Mouse (Mus musculus) layer of hippocampus, adult 9-10 months (tissue): ENCODE data around the gene Arhgap31.
A peak's percentile ranks its signal among the peaks of the same experiment; 100 is the strongest.
"Not testable (repeated sequence)": the region's sequence is repeated elsewhere in the genome, so short reads cannot be mapped to it uniquely, and the experiment has no call there.

Experiments used
- DNase-seq: peaks from one replicate; pipeline ENCODE4 v3.0.0; 2022; ENCODE audit warnings: low spot score

The Arhgap31 gene

DNA sequence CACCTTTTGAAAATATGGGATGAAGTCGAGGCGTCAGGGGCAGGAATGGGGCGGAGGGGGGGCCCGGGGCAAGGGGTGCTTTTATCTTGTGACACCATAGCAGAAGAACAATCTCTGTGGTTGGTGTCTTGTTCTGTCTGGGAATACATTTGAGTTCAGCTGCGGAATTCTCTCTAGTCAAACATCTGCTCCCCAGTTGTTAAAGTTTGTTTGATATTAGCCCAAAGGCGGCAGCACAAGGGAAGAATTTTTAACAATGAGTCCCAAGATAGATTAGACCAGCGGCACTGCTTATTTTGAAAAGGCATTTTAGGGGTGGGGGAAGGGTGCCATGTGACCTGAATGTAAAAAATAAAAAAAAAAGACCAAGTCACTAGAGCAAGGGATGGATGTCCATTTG, 30.0 kb downstream of the Arhgap31 start:
- no peak for DNase-seq

DNA sequence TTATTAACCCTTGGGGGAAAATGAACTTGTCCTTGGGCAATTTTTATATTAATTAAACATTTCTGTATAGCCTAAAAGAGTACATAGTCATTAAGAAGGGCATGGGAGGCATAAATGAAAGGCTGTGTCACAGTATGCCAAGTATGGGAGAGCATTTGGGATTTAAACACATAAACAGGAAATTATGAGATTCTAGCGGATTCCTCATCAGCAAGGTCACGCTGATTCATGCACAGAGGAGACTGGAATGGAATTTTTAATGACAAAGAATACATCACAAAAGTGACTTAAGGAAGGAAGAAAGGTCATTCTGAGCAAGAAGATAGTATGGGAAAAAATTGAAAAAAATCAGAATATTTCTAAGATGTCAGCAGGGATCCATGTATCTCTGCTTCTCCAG, 31.8 kb downstream of the Arhgap31 start:
- no peak for DNase-seq

DNA sequence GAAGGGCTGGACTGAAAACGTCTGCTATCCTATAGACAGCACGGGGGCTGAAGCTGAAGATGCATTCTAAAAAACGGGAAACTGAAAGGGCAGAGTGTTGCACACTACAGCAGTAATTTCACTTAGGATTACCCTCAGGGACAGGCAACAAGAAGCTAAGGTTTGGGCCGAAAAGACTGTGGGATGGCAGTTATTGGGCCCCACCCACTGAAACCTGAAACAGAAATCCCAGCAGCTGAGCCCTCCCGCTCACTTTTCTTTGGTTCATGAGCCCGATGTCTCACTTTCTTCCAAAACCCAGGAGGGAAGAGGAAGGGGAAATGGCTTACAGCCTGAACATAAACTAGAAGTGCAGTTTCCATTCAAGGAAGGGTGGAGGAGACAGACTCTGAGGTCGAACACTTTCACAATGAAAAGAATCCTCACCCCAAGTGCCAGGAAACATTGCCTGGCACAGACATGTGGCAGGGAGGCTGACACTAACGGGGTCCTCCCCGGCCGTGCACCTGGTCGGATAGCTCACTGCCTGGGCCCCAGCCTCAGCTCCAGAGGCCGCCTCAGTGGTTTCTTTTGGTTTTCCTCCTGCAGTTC, 33.5 kb downstream of the Arhgap31 start:
- DNase-seq: no peak

DNA sequence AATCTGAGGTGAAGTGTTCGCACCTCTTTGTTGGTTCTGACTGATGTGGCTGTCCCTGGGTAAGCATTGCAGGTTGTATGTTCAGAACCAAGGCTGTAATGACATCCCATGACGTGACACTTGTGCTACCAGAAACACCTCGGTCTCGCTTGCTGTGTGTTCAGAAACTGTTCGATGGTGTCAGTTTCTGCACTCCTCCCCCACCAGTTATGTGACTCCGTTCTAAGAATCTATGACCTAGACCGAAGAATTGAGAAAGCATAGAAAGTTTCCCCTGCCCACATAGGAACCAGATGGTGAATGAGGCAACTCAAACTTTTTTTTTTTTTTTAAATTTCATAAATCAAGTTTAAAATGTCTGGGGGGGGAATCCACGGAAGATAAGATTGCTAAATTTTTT, 34.2 kb downstream of the Arhgap31 start:
- no peak for DNase-seq

DNA sequence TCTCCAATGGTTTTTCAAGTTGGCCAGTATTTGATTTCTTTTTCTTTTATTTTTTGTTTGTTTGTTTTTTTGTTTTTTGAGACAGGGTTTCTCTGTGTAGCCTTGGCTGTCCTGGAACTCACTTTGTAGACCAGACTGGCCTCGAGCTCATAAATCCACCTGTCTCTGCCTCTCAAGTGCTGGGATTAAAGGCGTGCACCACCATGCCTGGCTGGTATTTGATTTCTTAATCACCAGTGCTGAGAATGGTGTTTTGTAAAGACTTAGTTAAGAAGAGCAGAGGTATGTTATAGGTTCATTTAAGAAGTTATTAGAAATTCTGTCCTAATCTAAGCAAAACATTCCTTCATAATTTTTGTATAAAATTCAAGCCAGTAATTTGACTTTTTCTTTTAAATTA, 35.1 kb downstream of the Arhgap31 start:
- DNase-seq: not testable (repeated sequence)

DNA sequence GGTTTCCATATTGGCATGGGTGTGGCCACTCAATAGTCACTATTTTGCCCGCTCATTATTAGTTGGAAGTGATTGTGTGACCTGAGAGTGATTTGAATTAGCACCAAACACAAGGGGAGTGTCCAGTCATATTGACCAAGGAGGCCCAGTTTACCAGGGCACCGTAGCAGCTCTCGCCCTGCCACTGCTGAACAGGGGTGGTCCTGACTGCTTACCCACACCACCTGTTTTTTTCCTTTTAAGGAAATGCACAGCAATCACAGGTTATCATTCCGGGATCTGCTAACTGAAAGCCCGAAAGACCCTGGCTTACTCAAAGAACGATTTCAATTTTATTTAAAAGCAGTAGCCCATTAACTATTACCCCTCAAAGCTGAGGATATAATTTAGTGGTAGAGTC, 35.9 kb downstream of the Arhgap31 start:
- DNase-seq: no peak

DNA sequence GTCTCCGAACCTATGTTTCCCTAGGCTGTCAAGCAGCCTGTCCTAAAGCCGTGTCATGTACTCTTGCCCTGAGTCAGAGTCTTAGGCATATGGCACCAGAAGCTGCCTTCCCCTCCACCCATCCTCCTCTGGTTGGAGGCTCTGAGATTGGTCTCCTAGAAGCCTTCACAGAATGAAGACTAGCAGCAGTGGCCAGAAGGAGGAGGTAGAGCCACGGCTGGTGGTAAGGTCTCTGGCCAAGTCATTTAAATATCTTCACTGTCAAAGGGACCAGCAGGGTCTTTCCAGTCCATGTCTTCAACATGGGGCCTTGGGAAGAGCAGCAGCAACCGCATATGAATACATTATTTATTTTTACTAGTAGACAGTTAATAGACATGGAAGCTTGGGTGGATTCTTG, 36.4 kb downstream of the Arhgap31 start:
- no peak for DNase-seq

DNA sequence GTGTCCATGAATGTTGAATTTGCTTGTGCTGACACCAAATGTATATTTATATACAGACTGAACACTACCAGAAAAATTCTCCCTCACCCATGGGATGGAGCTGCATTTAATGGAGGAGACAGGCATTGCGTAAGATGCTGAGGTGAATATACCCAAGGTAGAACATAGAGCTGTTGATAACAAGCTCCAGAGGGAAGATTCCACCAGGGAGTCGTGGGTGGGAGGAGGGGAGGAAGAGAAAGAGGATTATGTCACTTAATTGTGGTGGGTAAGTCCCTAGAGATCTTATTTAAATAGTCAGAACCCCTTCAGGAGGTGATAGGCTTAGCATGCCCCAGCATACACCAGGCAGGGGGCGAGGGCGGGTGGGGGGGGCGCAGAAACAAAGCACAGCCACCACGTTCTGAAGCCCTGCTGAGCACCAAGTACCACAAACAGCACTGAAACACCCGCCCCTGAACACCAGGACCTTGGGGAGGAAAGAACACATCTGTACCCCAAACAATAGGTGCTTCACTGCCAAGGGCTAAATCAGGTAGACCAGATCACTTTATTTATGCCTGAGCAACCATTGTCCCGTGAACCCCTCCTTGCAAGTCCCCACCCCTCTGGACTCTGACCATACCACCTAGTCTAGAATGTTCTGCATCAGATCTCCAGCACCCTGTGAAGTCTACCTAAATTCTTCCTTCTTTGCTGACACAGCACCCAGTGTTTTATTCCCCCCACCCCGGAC, 37.3 kb downstream of the Arhgap31 start:
- DNase-seq: no peak

DNA sequence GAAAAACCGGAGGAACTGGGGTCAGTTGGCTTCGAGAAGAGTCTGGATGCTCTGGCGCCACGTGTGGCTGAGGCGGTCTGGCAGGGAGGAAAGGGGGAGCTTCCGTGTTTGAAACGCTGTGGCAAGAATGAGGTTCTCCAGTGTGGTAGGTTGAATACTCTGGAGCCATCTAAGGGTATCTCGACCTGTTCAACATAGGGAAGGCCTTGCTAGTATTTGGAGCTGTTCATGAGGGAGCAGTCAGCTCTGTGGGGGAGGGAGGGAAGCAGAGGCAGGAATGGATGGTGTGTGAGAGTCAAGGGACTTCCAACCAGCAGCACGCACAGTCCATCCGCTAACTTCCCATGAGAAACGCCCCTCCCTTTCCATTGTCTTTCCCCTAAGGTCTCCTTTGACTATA, 38.2 kb downstream of the Arhgap31 start:
- DNase-seq: no peak

DNA sequence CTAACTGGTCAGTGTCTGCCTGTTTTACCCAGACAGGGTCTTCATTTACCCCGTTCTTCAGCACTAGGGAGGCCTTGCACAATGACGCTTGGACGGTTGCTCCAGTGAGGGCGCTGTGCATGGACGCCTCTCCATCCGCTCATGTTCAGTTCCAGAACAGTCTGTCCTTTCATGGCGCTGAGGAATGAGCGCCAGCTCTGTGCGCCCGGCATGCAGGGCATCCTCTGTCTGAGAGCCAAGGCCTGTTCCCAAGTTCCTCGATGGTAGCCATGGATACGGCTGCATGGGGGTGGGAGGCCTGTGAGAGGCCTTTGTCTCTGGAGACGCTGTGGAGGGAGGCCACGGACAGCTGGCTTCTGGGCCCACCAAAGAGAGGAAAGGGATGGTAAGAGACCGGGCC, 39.6 kb downstream of the Arhgap31 start:
- DNase-seq: peak; percentile 58

DNA sequence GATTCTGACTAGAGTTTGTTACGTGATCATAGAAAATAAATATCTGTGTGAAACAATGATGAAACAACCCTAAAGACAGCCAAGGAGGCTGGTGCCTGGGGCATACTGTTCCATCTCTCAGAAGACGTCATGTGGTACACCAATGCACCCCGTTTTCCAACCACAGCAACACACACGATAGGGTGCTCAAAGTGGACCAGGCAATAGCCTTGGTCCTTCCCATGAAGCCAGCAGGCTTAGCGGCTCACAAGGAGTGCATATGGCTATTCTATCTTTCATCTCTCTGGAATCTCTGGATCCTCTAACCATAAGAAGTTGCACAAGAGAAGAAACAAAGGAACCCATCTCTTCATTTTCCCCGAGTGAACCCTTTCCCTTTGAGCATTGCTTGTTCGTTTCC, 40.1 kb downstream of the Arhgap31 start:
- no peak for DNase-seq

DNA sequence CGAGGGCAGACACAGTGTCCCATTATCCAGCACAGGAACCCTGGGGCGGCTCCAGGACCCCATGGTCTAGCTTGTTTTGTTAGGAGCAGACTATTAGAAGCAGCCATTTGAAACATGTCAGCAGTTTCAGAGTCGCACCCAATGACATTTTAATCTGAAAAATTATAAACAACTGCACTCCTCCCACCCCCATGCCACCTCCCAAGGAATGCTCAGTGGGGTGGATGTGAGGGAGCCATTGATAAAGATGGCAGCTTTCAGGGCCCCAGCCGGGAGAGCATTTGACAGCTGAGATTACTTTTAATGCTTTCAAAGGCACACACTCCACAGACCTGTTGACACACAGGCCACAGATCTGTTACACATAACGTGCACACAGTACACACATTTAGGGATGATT, 40.7 kb downstream of the Arhgap31 start:
- DNase-seq: no peak

DNA sequence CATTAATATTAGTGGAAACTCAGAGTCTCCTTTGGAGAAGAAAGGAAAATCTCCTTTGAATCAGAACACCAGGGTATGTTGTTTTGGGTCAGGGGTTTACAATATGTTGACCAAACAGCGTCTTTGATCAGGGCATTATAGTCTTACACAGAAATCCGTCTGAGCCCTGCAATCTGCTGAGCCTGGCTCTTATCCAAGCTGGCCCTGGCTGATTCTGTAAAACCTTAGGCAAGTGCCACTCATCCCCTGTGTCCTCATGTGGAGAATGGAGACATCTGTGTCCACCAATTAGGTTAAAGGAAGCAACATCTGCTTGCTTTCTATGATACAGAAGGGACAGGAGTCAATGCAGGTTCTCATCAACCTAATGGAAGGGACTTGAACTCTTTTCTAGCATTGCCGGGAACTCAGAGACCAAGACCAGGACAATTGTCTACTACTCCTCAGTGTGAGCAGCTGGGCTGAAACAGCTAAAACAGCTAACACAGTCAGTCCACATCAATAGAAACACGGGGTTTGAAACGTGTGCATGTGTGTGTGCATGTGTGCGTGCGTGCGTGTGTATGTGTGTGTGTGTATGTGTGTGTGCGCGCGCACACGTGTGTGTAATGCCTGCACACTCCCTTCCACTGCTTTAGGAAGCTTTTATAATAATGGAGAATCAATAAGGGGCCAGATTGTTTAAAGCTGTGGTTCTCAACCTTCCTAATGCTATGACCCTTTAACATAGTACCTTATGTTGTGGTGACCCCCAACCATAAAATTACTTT, 42.3 kb downstream of the Arhgap31 start:
- no peak for DNase-seq

DNA sequence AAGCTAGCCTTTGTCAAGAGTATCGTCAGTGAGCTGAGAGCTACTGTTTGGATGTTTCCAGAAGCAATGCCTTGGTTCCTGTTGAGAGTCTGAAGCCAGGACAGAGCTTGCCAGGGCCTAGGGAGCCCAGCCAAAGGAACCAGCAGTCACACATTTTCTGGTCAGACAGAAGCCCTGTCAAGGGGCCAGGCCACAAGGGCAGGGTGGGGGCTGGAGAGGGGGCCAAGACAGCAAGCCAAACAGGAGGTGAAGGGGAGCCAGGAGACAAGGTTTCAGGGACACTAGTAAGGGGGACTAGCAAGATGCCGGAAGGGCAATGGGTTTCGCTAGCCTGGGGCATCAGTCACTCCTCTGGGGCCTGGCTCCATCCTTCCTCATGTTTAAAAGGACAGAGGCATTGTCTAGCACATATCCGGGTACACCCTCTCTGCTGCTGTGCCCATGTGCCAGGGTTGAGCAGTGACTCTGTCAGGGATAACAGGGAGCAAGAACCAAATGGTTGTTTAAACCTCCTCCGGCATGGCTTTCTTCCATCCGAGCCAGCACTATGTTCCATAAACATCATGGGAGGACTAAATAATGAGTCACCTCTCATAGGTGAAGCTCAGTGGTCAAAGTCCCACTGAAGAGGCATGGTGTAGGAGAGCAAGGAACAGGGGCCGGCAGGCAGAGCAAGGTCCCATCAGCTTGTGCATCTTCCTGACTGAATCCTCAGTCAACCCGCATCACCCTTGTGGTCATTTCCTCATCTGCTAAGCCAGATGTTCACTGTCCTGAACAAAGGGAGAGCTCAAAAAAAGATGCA, 44.0 kb downstream of the Arhgap31 start:
- no peak for DNase-seq

DNA sequence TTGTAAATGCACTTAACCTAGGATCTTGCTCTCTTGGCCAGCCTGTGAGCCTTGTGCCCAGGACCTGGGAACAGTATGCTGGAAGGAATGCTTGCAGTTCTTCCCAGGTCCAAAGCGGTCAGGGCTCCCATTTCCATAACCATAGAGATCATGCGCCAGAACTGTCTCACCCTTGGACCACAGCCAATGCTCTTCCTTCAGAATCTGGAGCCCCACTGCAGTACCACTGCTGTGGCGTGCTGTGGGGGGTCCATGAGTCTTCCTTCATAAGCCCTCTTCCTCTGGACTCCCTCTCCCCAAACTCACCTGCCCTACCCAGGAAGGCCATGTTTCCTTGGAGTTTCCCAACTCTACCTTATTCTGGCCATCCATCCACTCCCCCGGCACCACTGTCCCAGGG, 46.6 kb downstream of the Arhgap31 start:
- DNase-seq: no peak

DNA sequence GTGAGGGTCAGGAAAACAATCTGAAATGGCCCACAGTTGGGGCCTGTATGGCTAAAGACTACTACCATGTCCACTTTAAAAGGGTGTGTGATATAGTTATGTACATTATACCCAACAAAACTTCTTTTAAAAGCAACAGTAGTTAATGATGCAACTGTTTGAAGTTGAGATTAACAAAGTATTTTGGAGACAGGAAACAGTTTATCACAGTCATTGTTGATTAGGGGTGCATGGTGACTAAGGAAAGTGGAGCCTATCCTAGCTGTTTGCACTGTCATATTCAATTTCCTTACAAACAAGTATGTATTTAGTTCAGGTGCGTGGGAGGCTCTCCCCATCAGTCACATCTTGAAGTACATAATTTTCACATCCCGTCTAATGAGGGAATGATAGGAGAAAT, 47.1 kb downstream of the Arhgap31 start:
- no peak for DNase-seq

DNA sequence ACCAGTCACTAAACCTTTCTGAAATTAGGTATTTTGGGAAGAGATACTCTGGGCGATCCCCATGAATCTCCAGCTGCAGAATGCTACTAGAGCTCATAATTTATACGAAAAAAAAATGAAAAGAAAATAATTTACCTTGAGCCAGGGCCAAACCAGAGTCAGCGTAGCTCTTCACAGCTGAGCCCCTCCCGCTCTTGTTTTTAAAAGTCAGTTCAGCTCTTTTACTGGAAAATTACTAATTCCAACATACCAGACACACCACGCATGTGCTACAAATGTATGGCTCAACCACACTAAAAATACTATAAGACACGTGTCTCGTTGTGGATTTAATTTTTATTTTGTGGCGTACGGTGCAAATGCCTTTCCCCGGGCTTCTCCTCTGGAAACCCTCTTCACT, 50.5 kb downstream of the Arhgap31 start:
- DNase-seq: no peak

DNA sequence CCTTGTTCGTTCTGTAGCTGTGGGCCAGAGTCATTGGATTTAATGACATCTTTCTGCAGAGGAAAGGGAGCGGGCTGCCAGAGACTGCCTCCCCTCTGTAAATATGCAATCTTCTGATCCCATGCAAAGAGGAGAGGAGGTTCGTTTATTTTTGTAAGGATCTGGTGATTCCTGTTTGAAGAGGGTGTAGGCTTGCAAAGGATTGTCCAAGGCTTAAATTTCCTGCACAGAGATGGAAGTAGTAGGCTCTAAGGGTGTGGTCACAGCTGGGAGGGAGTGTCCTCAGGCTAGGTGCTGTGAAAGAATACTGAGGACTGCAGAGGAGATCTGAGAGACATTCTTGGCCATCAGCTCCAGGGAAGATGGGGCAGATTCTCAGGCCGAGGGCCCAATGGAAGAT, 58.8 kb downstream of the Arhgap31 start:
- no peak for DNase-seq

DNA sequence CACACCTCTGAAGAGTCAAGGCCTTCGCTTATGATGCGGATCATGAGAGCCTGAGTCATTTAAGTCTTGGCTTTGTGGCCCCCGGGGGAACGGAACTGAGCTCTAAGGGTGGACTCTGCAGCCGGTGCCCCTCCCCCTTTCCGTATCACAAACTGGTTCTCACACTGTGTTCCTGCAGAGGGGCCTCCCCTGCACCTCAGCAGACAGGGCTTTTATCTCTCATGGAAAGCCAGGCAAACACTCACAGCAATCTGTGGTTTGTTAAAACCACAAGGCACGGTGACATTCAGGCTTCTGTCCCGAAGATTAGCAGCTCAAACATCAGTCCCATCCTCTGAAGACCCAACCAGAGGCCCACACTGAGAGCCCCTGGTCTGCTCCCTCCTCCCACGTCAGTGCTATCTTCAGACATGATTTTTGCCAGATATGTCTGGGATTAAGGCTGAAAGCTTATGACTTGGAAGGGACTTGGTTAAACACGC, 59.6 kb downstream of the Arhgap31 start:
- DNase-seq: no peak

DNA sequence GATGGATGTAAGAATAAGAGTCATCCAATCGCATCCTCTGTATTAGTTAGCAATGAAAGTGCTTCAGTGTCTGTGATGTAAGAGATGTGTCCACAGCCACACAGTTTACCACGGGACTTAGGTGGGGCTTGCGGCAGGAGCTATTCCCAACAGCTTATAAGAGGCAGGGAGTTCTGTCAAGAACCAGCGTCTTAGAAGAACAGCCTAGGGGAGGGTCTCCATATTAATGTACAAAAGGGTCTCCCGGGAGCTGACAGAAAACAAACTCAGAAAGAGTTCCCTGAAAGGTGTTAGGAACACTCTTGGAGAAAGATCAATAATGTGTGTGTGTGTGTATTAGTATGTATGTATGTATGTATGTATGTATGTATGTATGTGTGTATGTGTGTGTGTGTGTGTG, 60.4 kb downstream of the Arhgap31 start:
- DNase-seq: no peak

DNA sequence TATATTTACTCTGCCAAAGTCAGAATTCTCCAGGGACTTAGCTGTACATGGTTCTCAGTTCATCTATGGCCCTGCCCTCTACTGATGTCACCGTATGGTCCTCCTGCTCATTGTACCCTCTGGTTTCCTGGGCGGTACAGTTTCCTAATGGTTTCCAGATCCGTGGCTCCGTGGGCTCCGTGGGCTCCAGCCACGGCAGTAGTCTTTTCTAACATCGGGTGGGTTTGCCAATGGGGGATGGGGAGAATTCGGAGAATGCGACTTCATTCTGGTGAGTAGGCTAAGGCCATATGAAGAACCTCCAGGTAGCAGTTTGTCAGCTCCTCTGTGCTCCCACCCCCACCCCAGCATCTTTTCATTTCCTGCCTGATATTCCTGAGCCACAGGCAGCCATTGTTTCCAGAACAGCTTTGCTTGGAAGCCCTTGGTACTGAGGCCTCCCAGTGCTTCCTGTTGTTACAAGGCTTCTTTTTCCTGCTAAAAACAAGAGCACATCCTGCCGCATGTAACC, 61.3 kb downstream of the Arhgap31 start:
- no peak for DNase-seq

DNA sequence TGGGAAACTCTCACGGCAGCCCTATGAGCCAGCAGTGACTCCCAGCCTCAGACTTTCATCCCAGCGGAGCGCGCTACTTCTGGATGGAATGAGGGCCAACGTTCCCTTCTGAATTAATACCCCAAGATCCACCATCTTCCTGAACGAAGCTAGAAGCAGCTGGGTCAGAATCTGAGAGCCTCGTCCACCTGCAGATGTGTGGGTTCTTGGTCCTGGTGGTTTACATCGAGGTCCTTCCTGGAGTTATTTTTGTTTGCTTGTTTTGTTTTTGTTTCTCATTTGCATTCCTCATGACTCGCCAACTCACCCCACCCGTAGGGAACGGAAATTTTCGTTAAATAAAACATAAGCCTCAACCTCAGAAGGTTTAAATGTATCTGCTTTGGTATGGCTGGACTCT, 61.8 kb downstream of the Arhgap31 start:
- DNase-seq: no peak
